In genomic region chr3:84219720-84220273, GRCm38 (mm10) we compare ENCODE assay signal across 7 mouse cellular contexts. TPM values are rescaled to one million over a fixed set of nuclear protein-coding genes. Genes with fewer than 3 reads are reported as not detected.
DNase-seq lines count a peak whose midpoint lies in the region; ATAC-seq and TF ChIP-seq lines count a peak whose summit lies in the region.

No protein-coding gene starts in this region.

- TF ChIP-seq CTCF in lung, adult 2 months (IDR thresholded peaks at IDR 0.05; ENCODE audit: insufficient read depth, low read length) = no peak

- H3K36me3 ChIP-seq in forebrain, embryonic 10.5 days (replicated peaks) = no peaks in the 10 kb centered on the region
- H3K36me3 ChIP-seq in limb, embryonic 15.5 days = no peaks in the 10 kb centered on the region
- no peaks in the 10 kb centered on the region for H3K36me3 ChIP-seq in stomach, embryonic 16.5 days (ENCODE audit: control insufficient read depth, insufficient read depth, low read length)

- WGBS in forebrain, embryonic 10.5 days = 3% methylated on average over 9 of the region's 9 CpGs
- WGBS in limb, embryonic 15.5 days = 10% methylated on average over 9 of the region's 9 CpGs
- WGBS in stomach, embryonic 16.5 days = 7% methylated on average over 9 of the region's 9 CpGs
- 21% methylated on average over 9 of the region's 9 CpGs for WGBS in lung, adult 2 months

- peaks cover 4% of the 10 kb centered on the region; the same call in 1 of the 2 replicates for H3K27me3 ChIP-seq in forebrain, embryonic 10.5 days (ENCODE audit: poor library complexity, severe bottlenecking)
- no peaks in the 10 kb centered on the region for H3K27me3 ChIP-seq in limb, embryonic 15.5 days
- no peaks in the 10 kb centered on the region for H3K27me3 ChIP-seq in stomach, embryonic 16.5 days (ENCODE audit: control insufficient read depth, insufficient read depth, low read length)

- no peak for ATAC-seq in limb, embryonic 15.5 days (ENCODE audit: insufficient number of reproducible peaks, low FRiP score, low TSS enrichment, low read depth)
- no peak for ATAC-seq in stomach, embryonic 16.5 days (ENCODE audit: insufficient read depth, low FRiP score)

- no peak for TF ChIP-seq POLR2A in lung, adult 2 months (IDR thresholded peaks at IDR 0.05; ENCODE audit: borderline replicate concordance, extremely low read depth, low read depth, low read length)

- peaks cover 64% of the 10 kb centered on the region for H3K4me1 ChIP-seq in forebrain, embryonic 10.5 days
- peaks cover 43% of the 10 kb centered on the region for H3K4me1 ChIP-seq in limb, embryonic 15.5 days
- H3K4me1 ChIP-seq in stomach, embryonic 16.5 days (ENCODE audit: control insufficient read depth, insufficient read depth, low read length) = peaks cover 10% of the 10 kb centered on the region
- peaks cover 8% of the 10 kb centered on the region for H3K4me1 ChIP-seq in lung, adult 2 months (ENCODE audit: control insufficient read depth, insufficient read depth, low read length)

- peak; percentile 52 for DNase-seq in right cerebral cortex, postnatal 14 days
- DNase-seq in right cerebral cortex, adult 18-20 months = no peak
- DNase-seq in forebrain, embryonic 10.5 days (ENCODE audit: extremely low spot score, low spot score) = peak; percentile 42
- DNase-seq in adrenal gland, adult 2 months = no peak
- DNase-seq in lung, adult 2 months = no peak

- H3K4me3 ChIP-seq in forebrain, embryonic 10.5 days = peak overlapping the region; percentile 70
- H3K4me3 ChIP-seq in limb, embryonic 15.5 days = peak overlapping the region; percentile 44
- H3K4me3 ChIP-seq in stomach, embryonic 16.5 days (replicated peaks; ENCODE audit: low read length) = peak overlapping the region; percentile 47
- H3K4me3 ChIP-seq in lung, adult 2 months (replicated peaks; ENCODE audit: extremely low read depth, low read depth, low read length) = no peak overlapping the region

- peak overlapping the region; percentile 90 for H3K27ac ChIP-seq in forebrain, embryonic 10.5 days
- no peak overlapping the region for H3K27ac ChIP-seq in limb, embryonic 15.5 days
- H3K27ac ChIP-seq in stomach, embryonic 16.5 days (ENCODE audit: low read length) = 0 out of 2 replicates have a peak overlapping the region, but pooled peaks have one; percentile 14

- no peaks in the 10 kb centered on the region for H3K9me3 ChIP-seq in forebrain, embryonic 10.5 days
- H3K9me3 ChIP-seq in limb, embryonic 15.5 days = no peaks in the 10 kb centered on the region
- no peaks in the 10 kb centered on the region for H3K9me3 ChIP-seq in stomach, embryonic 16.5 days (replicated peaks; ENCODE audit: control insufficient read depth, low read length)

- H3K4me2 ChIP-seq in limb, embryonic 15.5 days = peak overlapping the region; percentile 62
- peak overlapping the region; percentile 68 for H3K4me2 ChIP-seq in stomach, embryonic 16.5 days (ENCODE audit: low read depth, low read length)

- H3K9ac ChIP-seq in limb, embryonic 15.5 days = no peak overlapping the region
- H3K9ac ChIP-seq in stomach, embryonic 16.5 days (ENCODE audit: low read length) = no peak overlapping the region; the same call in 1 of the 2 replicates

RNA-seq across cellular contexts. Expression of gene Gm6525, which starts 45.9 kb away (rescaled TPM):
- polyA plus RNA-seq in forebrain, embryonic 10.5 days (2016; fragmentation: Nextera tagmentation; extraction: Ambion mirVana) = 0.87 and 1.5 TPM in 2 replicates
- 0.79 and 1.6 TPM in 2 replicates for polyA plus RNA-seq in limb, embryonic 15.5 days (2015; fragmentation: Nextera tagmentation; extraction: Ambion mirVana)
- polyA plus RNA-seq in stomach, embryonic 16.5 days (2015; fragmentation: Nextera tagmentation; extraction: Ambion mirVana) = 0.60 and 0.70 TPM in 2 replicates
- under 1 TPM in 1 of 2 experiments, not detected in 1; 0.84 TPM for total RNA-seq in adrenal gland, adult 2 months (2021)
- not detected in 2 replicates for polyA plus RNA-seq in adrenal gland, adult 2 months (2012; rRNA removed)
- polyA plus RNA-seq in lung, adult 2 months (2012; rRNA removed) = not detected in 2 replicates

Comparison
In these comparisons a context has a peak if more than half of its experiments do, and no peak if none do; other contexts are left out.
1. DNase-seq: peak in right cerebral cortex, postnatal 14 days (single experiment) and forebrain, embryonic 10.5 days (single experiment); none in right cerebral cortex, adult 18-20 months (single experiment), adrenal gland, adult 2 months (single experiment) and lung, adult 2 months (single experiment).